Mouse (Mus musculus) liver, adult 10 weeks (tissue): ENCODE results near the gene Ndst2. TPM values are rescaled to one million over a fixed set of nuclear protein-coding genes. Genes with fewer than 3 reads are reported as not detected.

Source experiments
- polyA plus RNA-seq: library from polyadenylated mRNA; stranded (reverse); fragments of 350-450 nt; fragmentation: Illumina TruSeq; extraction: RNeasy Lipid Tissue Mini Kit (QIAGEN cat#74804); gene quantifications from one replicate; pipeline ENCODE4 v1.2.3, GENCODE M21; 2014; ENCODE audit warnings: low read depth, low replicate concordance

Gene Ndst2
- 3.9 TPM for polyA plus RNA-seq

GRCm38 (mm10) chr14:20733952-20734774, at the start of gene Ndst2:
Ndst2 (minus strand) TSS chr14:20734562.

GRCm38 (mm10) chr14:20707201-20708190, 26.9 kb downstream of the Ndst2 start, which contains the start of gene Zswim8:
Zswim8 (plus strand) TSS chr14:20707552.

GRCm38 (mm10) chr14:20702741-20703381, 31.5 kb downstream of the Ndst2 start, which contains the start of gene Chchd1:
Chchd1 (plus strand) TSS chr14:20703006.

GRCm38 (mm10) chr14:20694884-20695760, 39.2 kb downstream of the Ndst2 start, which contains the start of gene Fut11:
Fut11 (plus strand) TSS chr14:20694968.

GRCm38 (mm10) chr14:20674064-20674833, 60.1 kb downstream of the Ndst2 start, which contains the start of gene Sec24c:
Sec24c (plus strand) TSS chr14:20674308.

Other genes with a start within 250 kb of the Ndst2 start
- 0.82 TPM for gene Mss51, start 237.7 kb downstream of the Ndst2 start, polyA plus RNA-seq
- gene Ppp3cb, start 188.0 kb downstream of the Ndst2 start, polyA plus RNA-seq, result 62.6 TPM
- 1.6 TPM for gene Usp54, start 93.5 kb downstream of the Ndst2 start, polyA plus RNA-seq
- gene Myoz1, start 78.0 kb downstream of the Ndst2 start, polyA plus RNA-seq, result not detected
- gene Synpo2l, start 66.2 kb downstream of the Ndst2 start, polyA plus RNA-seq, result not detected
- gene Sec24c, start 60.3 kb downstream of the Ndst2 start, polyA plus RNA-seq, result 32.9 TPM
- 5.9 TPM for gene Fut11, start 39.6 kb downstream of the Ndst2 start, polyA plus RNA-seq
- 86.8 TPM for gene Chchd1, start 31.6 kb downstream of the Ndst2 start, polyA plus RNA-seq
- gene Zswim8, start 27.0 kb downstream of the Ndst2 start, polyA plus RNA-seq, result 3.9 TPM
- gene Camk2g, start 59.5 kb upstream of the Ndst2 start, polyA plus RNA-seq, result 7.2 TPM
- gene Plau, start 102.1 kb upstream of the Ndst2 start, polyA plus RNA-seq, result 0.69 TPM
- 18.1 TPM for gene Vcl, start 194.8 kb upstream of the Ndst2 start, polyA plus RNA-seq